Mouse (Mus musculus): Measurements from ENCODE around the gene Elmod1.

The Elmod1 gene

GRCm38 (mm10) chr9:53910331-53910730, 64.8 kb downstream of the Elmod1 start:
- in situ Hi-C loops (cut with MboI, MseI), result no loop called here

- in situ Hi-C loops (cut with MboI, MseI), result no loop called here
Measured at GRCm38 (mm10) chr9:53906798-53907197, 68.3 kb downstream of the Elmod1 start.

- in situ Hi-C loops (cut with MboI, MseI), result no loop called here
Measured at GRCm38 (mm10) chr9:53905418-53905817, 69.7 kb downstream of the Elmod1 start.

- in situ Hi-C loops (cut with MboI, MseI), result no loop called here
Measured at GRCm38 (mm10) chr9:53903215-53903842, 71.8 kb downstream of the Elmod1 start.

- in situ Hi-C loops (cut with MboI, MseI), result no loop called here
Measured at GRCm38 (mm10) chr9:53899836-53900235, 75.3 kb downstream of the Elmod1 start.

- in situ Hi-C loops (cut with MboI, MseI), result no loop called here
Measured at GRCm38 (mm10) chr9:53895827-53896226, 79.3 kb downstream of the Elmod1 start.

GRCm38 (mm10) chr9:53890075-53890474, 85.0 kb downstream of the Elmod1 start:
- in situ Hi-C loops (cut with MboI, MseI), result no loop called here

- in situ Hi-C loops (cut with MboI, MseI), result loop anchor here (10.0 kb wide), 1 partner anchor 561 kb away; no protein-coding TSS in a partner anchor
Measured at GRCm38 (mm10) chr9:53883588-53884280, 91.4 kb downstream of the Elmod1 start.

GRCm38 (mm10) chr9:53877423-53877822, 97.7 kb downstream of the Elmod1 start:
- in situ Hi-C loops (cut with MboI, MseI), result no loop called here

- in situ Hi-C loops (cut with MboI, MseI), result no loop called here
Measured at GRCm38 (mm10) chr9:53873239-53873638, 101.9 kb downstream of the Elmod1 start.
